Mouse (Mus musculus) ES-E14 (cell line): Measurements from ENCODE around the gene Hoxc5. TPM values are rescaled to one million over a fixed set of nuclear protein-coding genes. Genes with fewer than 3 reads are reported as not detected.

ENCODE experiments used
- DNase-seq: peaks from one replicate; pipeline ENCODE4 v3.0.0-alpha.2; 2013; ENCODE audit warnings: low read depth, low spot score
- H3K27ac ChIP-seq: 2 replicates; pipeline ENCODE4 v1.5.1; 2012; ENCODE audit warnings: low read depth, mild to moderate bottlenecking, low read length, moderate library complexity, mixed read lengths; ENCODE audit not compliant: poor library complexity, insufficient read depth, severe bottlenecking
- H3K36me3 ChIP-seq: 2 replicates; pipeline ENCODE4 v1.6.1; 2012; ENCODE audit warnings: mild to moderate bottlenecking, low read length, moderate library complexity, mixed read lengths; ENCODE audit not compliant: control insufficient read depth, poor library complexity, insufficient read depth, severe bottlenecking
- H3K4me1 ChIP-seq, 2 experiments: fragments of 150-350 bp in 1 of 2; sonication (generic) in 1 of 2; 2 replicates each; pipeline ENCODE4 v1.6.1; 2012; ENCODE audit warnings: low read length in 2 of 2, mild to moderate bottlenecking in 1 of 2, mixed read lengths in 1 of 2; ENCODE audit not compliant: control insufficient read depth in 2 of 2, insufficient read depth in 2 of 2, poor library complexity in 1 of 2
- H3K4me3 ChIP-seq, 2 experiments: fragments of 150-350 bp in 1 of 2; sonication (generic) in 1 of 2; 2 replicates each; pipeline ENCODE4 v1.5.1; 2012; ENCODE audit warnings: low read length in 2 of 2, low read depth in 1 of 2, mild to moderate bottlenecking in 1 of 2, mixed read lengths in 1 of 2; ENCODE audit not compliant: insufficient read depth in 1 of 2, poor library complexity in 1 of 2, severe bottlenecking in 1 of 2
- H3K9ac ChIP-seq: 2 replicates; pipeline ENCODE4 v1.6.1; 2012; ENCODE audit warnings: low read depth, mild to moderate bottlenecking, low read length, mixed read lengths; ENCODE audit not compliant: poor library complexity, insufficient read depth, severe bottlenecking
- H3K9me3 ChIP-seq: fragments of 150-350 bp; sonication (generic); 2 replicates; pipeline ENCODE4 v1.6.1; 2012; ENCODE audit warnings: low read depth, mild to moderate bottlenecking, low read length; ENCODE audit not compliant: control insufficient read depth, insufficient read depth
- CHD2 ChIP-seq: IDR thresholded peaks from 2 replicates; pipeline ENCODE4 v1.6.1; 2014; ENCODE audit warnings: mild to moderate bottlenecking, low read depth, low read length, inconsistent platforms
- HCFC1 ChIP-seq: IDR thresholded peaks from 2 replicates; pipeline ENCODE4 v1.6.1; 2012; ENCODE audit warnings: low read length, inconsistent platforms, borderline replicate concordance; ENCODE audit not compliant: insufficient read depth
- MAFK ChIP-seq: IDR thresholded peaks from 2 replicates; pipeline ENCODE4 v1.6.1; 2014; ENCODE audit warnings: mild to moderate bottlenecking, low read depth, low read length, inconsistent platforms; ENCODE audit not compliant: insufficient read depth
- ZC3H11A ChIP-seq: IDR thresholded peaks from 2 replicates; pipeline ENCODE4 v1.6.1; 2012; ENCODE audit warnings: low read depth, mild to moderate bottlenecking, inconsistent platforms, low read length, borderline replicate concordance
- ZNF384 ChIP-seq: IDR thresholded peaks from 2 replicates; pipeline ENCODE4 v1.6.1; 2012; ENCODE audit warnings: low read depth, low read length, inconsistent platforms
- in situ Hi-C, 2 experiments: fragments of 600-800 bp; cut with MboI; formaldehyde crosslinking; loops; one replicate each; pipeline ENCODE4 v1.15.1; 2025; ENCODE audit warnings: low sequenced_read_pairs in 2 of 2, inconsistent platforms in 1 of 2; ENCODE audit not compliant: unreplicated experiment in 2 of 2
- total RNA-seq: library from RNA; depleted of rRNA; stranded (reverse); fragments of 300-350 nt; gene quantifications from 2 replicates; pipeline ENCODE4 v1.2.3, GENCODE M21; 2012

Gene Hoxc5
- total RNA-seq, 1 experiment = 0.22 TPM

- no peak overlapping the region for H3K27ac ChIP-seq
- H3K36me3 ChIP-seq = no peaks in the 10 kb centered on the region
- in situ Hi-C loops = loop anchor here in 1 of 2 experiments (10.0 kb wide), 1 partner anchor 160 kb away; no protein-coding TSS in a partner anchor
- TF ChIP-seq CHD2 (no peak), MAFK (no peak), ZC3H11A (no peak), HCFC1 (no peak), ZNF384 (no peak)
- H3K9me3 ChIP-seq = no peaks in the 10 kb centered on the region
- peak overlapping the region; percentile 6 to 29; a peak in 3 of 4 replicates for H3K4me3 ChIP-seq
- peaks cover 0 to 3% of the 10 kb centered on the region in 2 experiments; a peak in 1 of 4 replicates for H3K4me1 ChIP-seq
- DNase-seq = no peak
- H3K9ac ChIP-seq = no peak overlapping the region
These were observed 47.8 kb downstream of the Hoxc5 start for GRCm38 (mm10) chr15:103015009-103015399.

GRCm38 (mm10) chr15:103015406-103016166, 48.3 kb downstream of the Hoxc5 start:
- H3K9me3 ChIP-seq = no peaks in the 10 kb centered on the region
- no peak overlapping the region for H3K9ac ChIP-seq
- H3K27ac ChIP-seq = no peak overlapping the region
- no peaks in the 10 kb centered on the region for H3K36me3 ChIP-seq
- TF ChIP-seq ZNF384 = no peak
- TF ChIP-seq HCFC1 = no peak
- TF ChIP-seq MAFK = no peak
- DNase-seq = no peak
- in situ Hi-C loops = loop anchor here in 1 of 2 experiments (10.0 kb wide), 1 partner anchor 159 kb away; no protein-coding TSS in a partner anchor
- peak overlapping the region in 1 of 2 experiments; percentile 29; a peak in 3 of 4 replicates for H3K4me3 ChIP-seq
- H3K4me1 ChIP-seq = peaks cover 0 to 1% of the 10 kb centered on the region in 2 experiments; a peak in 1 of 4 replicates

GRCm38 (mm10) chr15:103018636-103019035, 51.4 kb downstream of the Hoxc5 start, which contains the start of gene Hoxc4:
TSS of gene Hoxc4 (plus strand) at chr15:103018934.
- Histone ChIP-seq H3K27ac (no peak within 1 kb of the TSS), H3K4me1 (no peaks in the 10 kb centered on the region), H3K9me3 (no peaks in the 10 kb centered on the region), H3K4me3 (no peak within 1 kb of the TSS), H3K36me3 (no peaks in the 10 kb centered on the region), H3K9ac (no peak within 1 kb of the TSS)
- in situ Hi-C loops = loop anchor here in 1 of 2 experiments (10.0 kb wide), 1 partner anchor 156 kb away; no protein-coding TSS in a partner anchor
- DNase-seq = no peak
- TF ChIP-seq ZNF384 = no peak
- TF ChIP-seq HCFC1 = no peak
- no peak for TF ChIP-seq ZC3H11A
- TF ChIP-seq CHD2 = no peak
- no peak for TF ChIP-seq MAFK

GRCm38 (mm10) chr15:103020899-103021418, 53.7 kb downstream of the Hoxc5 start:
- Histone ChIP-seq H3K27ac (no peak overlapping the region), H3K9me3 (no peaks in the 10 kb centered on the region), H3K9ac (no peak overlapping the region), H3K36me3 (no peaks in the 10 kb centered on the region), H3K4me3 (no peak overlapping the region), H3K4me1 (no peaks in the 10 kb centered on the region)
- TF ChIP-seq CHD2 (no peak), HCFC1 (no peak), ZC3H11A (no peak), MAFK (no peak), ZNF384 (no peak)
- in situ Hi-C loops = no loop called here
- no peak for DNase-seq
